Mouse (Mus musculus) adrenal gland, adult 10 weeks (tissue): ENCODE results near the gene Gm21188. TPM values are rescaled to one million over a fixed set of nuclear protein-coding genes. Genes with fewer than 3 reads are reported as not detected.

Experiments used
- polyA plus RNA-seq: library from polyadenylated mRNA; stranded (reverse); fragments of 350-450 nt; fragmentation: Illumina TruSeq; extraction: RNeasy Lipid Tissue Mini Kit (QIAGEN cat#74804); gene quantifications from one replicate; pipeline ENCODE4 v1.2.3, GENCODE M21; 2014; ENCODE audit warnings: low read depth, low replicate concordance

Gene Gm21188
- polyA plus RNA-seq: 2.3 TPM

DNA sequence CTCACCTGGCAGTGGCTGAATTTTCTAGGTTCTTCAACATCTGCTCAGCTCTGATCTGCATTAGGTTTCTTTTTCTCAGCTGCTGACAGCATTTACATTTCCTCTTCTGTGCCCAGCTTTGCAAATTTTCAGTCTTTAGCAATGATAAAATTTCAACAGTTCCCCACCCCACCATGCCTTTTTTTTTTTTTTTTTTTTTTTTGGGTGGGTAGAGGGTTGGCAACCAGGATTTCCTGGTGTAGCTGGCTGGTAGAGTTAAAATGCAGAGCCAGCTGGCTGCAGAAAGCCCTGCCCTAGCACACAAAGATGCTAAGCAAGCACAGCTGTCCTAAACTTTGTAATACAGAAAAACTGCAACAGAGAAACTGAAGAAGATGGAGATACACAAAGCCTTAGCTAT, at the start of gene Gm21188:
Gene Gm21188, minus strand, starts transcription at position 110 of the 400 bp plus-strand sequence.

GRCm38 (mm10) chr13:120026911-120027310, 25.1 kb downstream of the Gm21188 start, which contains the start of gene Gm36079:
Gene Gm36079, minus strand, starts transcription at chr13:120027011.

Other genes starting within 250 kb of the Gm21188 start
- not detected for gene AF067063, start 222.0 kb downstream of the Gm21188 start, polyA plus RNA-seq
- gene D13Ertd608e, start 216.2 kb downstream of the Gm21188 start, polyA plus RNA-seq: not detected
- not detected for gene Tcstv1, start 157.4 kb downstream of the Gm21188 start, polyA plus RNA-seq
- gene Gm21761, start 122.9 kb downstream of the Gm21188 start, polyA plus RNA-seq: not detected
- gene B020031M17Rik, start 101.4 kb downstream of the Gm21188 start, polyA plus RNA-seq: not detected
- not detected for gene Gm36079, start 25.2 kb downstream of the Gm21188 start, polyA plus RNA-seq
- not detected for gene Gm20767, start 88.1 kb upstream of the Gm21188 start, polyA plus RNA-seq
- not detected for gene Gm21818, start 120.2 kb upstream of the Gm21188 start, polyA plus RNA-seq
- gene Gm21762, start 163.8 kb upstream of the Gm21188 start, polyA plus RNA-seq: not detected
- gene Gm21731, start 186.9 kb upstream of the Gm21188 start, polyA plus RNA-seq: not detected
- gene AF067061, start 210.9 kb upstream of the Gm21188 start, polyA plus RNA-seq: not detected
- 1.6 TPM for gene BC147527, start 248.2 kb upstream of the Gm21188 start, polyA plus RNA-seq